Mouse (Mus musculus): ENCODE measurements around the gene Cs.

Cs gene

GRCm38 (mm10) chr10:128400338-128400737, 62.8 kb downstream of the Cs start:
- Histone ChIP-seq H3K4me1 (replicated peaks; ENCODE audit: low read depth, low read length) (peaks cover 36% of the 10 kb centered on the region), H3K4me3 (replicated peaks; ENCODE audit: low read length) (peak overlapping the region; percentile 24), H3K27me3 (ENCODE audit: insufficient read depth, low read length) (peaks cover 3% of the 10 kb centered on the region; the same call in 1 of the 2 replicates), H3K36me3 (ENCODE audit: insufficient read depth, low read length) (peaks cover 46% of the 10 kb centered on the region), H3K9me3 (ENCODE audit: low read length) (no peaks in the 10 kb centered on the region)
- no peak for TF ChIP-seq NANOG (IDR thresholded peaks at IDR 0.05; ENCODE audit: borderline replicate concordance, low read length)
- TF ChIP-seq CTCF (conservative IDR thresholded peaks at IDR 0.05; ENCODE audit: low read length) = no peak
- no peak for TF ChIP-seq POU5F1 (IDR thresholded peaks at IDR 0.05; ENCODE audit: borderline replicate concordance, low read length)

- Histone ChIP-seq H3K4me3 (replicated peaks; ENCODE audit: low read length) (peak within 1 kb of the TSS; percentile 24), H3K27me3 (ENCODE audit: insufficient read depth, low read length) (peaks cover 3% of the 10 kb centered on the region; the same call in 1 of the 2 replicates), H3K4me1 (replicated peaks; ENCODE audit: low read depth, low read length) (peaks cover 29% of the 10 kb centered on the region), H3K36me3 (ENCODE audit: insufficient read depth, low read length) (peaks cover 46% of the 10 kb centered on the region), H3K9me3 (ENCODE audit: low read length) (no peaks in the 10 kb centered on the region)
- TF ChIP-seq NANOG (IDR thresholded peaks at IDR 0.05; ENCODE audit: borderline replicate concordance, low read length) (no peak), POU5F1 (IDR thresholded peaks at IDR 0.05; ENCODE audit: borderline replicate concordance, low read length) (no peak), CTCF (conservative IDR thresholded peaks at IDR 0.05; ENCODE audit: low read length) (no peak)
Observed at GRCm38 (mm10) chr10:128401056-128401455, 63.5 kb downstream of the Cs start, which contains the start of gene Slc39a5. Gene Slc39a5 (minus strand): TSS chr10:128401229.

- TF ChIP-seq NANOG (IDR thresholded peaks at IDR 0.05; ENCODE audit: borderline replicate concordance, low read length) = no peak
- TF ChIP-seq POU5F1 (IDR thresholded peaks at IDR 0.05; ENCODE audit: borderline replicate concordance, low read length) = no peak
- TF ChIP-seq CTCF (conservative IDR thresholded peaks at IDR 0.05; ENCODE audit: low read length) = no peak
- peaks cover 46% of the 10 kb centered on the region for H3K36me3 ChIP-seq (ENCODE audit: insufficient read depth, low read length)
- H3K4me1 ChIP-seq (replicated peaks; ENCODE audit: low read depth, low read length) = peaks cover 28% of the 10 kb centered on the region
- peaks cover 3% of the 10 kb centered on the region; the same call in 1 of the 2 replicates for H3K27me3 ChIP-seq (ENCODE audit: insufficient read depth, low read length)
- no peaks in the 10 kb centered on the region for H3K9me3 ChIP-seq (ENCODE audit: low read length)
- H3K4me3 ChIP-seq (replicated peaks; ENCODE audit: low read length) = no peak overlapping the region
Observed at GRCm38 (mm10) chr10:128401638-128402037, 64.1 kb downstream of the Cs start.

- H3K36me3 ChIP-seq (ENCODE audit: insufficient read depth, low read length) = peaks cover 57% of the 10 kb centered on the region
- H3K9me3 ChIP-seq (ENCODE audit: low read length) = no peaks in the 10 kb centered on the region
- TF ChIP-seq NANOG (IDR thresholded peaks at IDR 0.05; ENCODE audit: borderline replicate concordance, low read length) = no peak
- TF ChIP-seq CTCF (conservative IDR thresholded peaks at IDR 0.05; ENCODE audit: low read length) = no peak
- no peak for TF ChIP-seq POU5F1 (IDR thresholded peaks at IDR 0.05; ENCODE audit: borderline replicate concordance, low read length)
- H3K27me3 ChIP-seq (ENCODE audit: insufficient read depth, low read length) = no peaks in the 10 kb centered on the region
- peaks cover 35% of the 10 kb centered on the region for H3K4me1 ChIP-seq (replicated peaks; ENCODE audit: low read depth, low read length)
- no peak overlapping the region for H3K4me3 ChIP-seq (replicated peaks; ENCODE audit: low read length)
Observed at GRCm38 (mm10) chr10:128403931-128404330, 66.4 kb downstream of the Cs start.

GRCm38 (mm10) chr10:128408591-128409535, 71.3 kb downstream of the Cs start:
- Histone ChIP-seq H3K9me3 (ENCODE audit: low read length) (no peaks in the 10 kb centered on the region), H3K4me3 (replicated peaks; ENCODE audit: low read length) (peak overlapping the region; percentile 92), H3K4me1 (replicated peaks; ENCODE audit: low read depth, low read length) (peaks cover 49% of the 10 kb centered on the region), H3K27me3 (ENCODE audit: insufficient read depth, low read length) (no peaks in the 10 kb centered on the region), H3K36me3 (ENCODE audit: insufficient read depth, low read length) (peaks cover 43% of the 10 kb centered on the region)
- TF ChIP-seq NANOG (IDR thresholded peaks at IDR 0.05; ENCODE audit: borderline replicate concordance, low read length) = no peak
- TF ChIP-seq CTCF (conservative IDR thresholded peaks at IDR 0.05; ENCODE audit: low read length) = no peak
- no peak for TF ChIP-seq POU5F1 (IDR thresholded peaks at IDR 0.05; ENCODE audit: borderline replicate concordance, low read length)

- Histone ChIP-seq H3K27me3 (ENCODE audit: insufficient read depth, low read length) (no peaks in the 10 kb centered on the region), H3K9me3 (ENCODE audit: low read length) (no peaks in the 10 kb centered on the region), H3K4me3 (replicated peaks; ENCODE audit: low read length) (peak overlapping the region; percentile 95), H3K36me3 (ENCODE audit: insufficient read depth, low read length) (peaks cover 51% of the 10 kb centered on the region), H3K4me1 (replicated peaks; ENCODE audit: low read depth, low read length) (peaks cover 59% of the 10 kb centered on the region)
- TF ChIP-seq POU5F1 (IDR thresholded peaks at IDR 0.05; ENCODE audit: borderline replicate concordance, low read length) (no peak), CTCF (conservative IDR thresholded peaks at IDR 0.05; ENCODE audit: low read length) (peak; percentile 76)
Observed at GRCm38 (mm10) chr10:128409692-128410559, 72.4 kb downstream of the Cs start.

GRCm38 (mm10) chr10:128410560-128410845, 73.0 kb downstream of the Cs start:
- Histone ChIP-seq H3K4me3 (replicated peaks; ENCODE audit: low read length) (peak overlapping the region; percentile 95), H3K36me3 (ENCODE audit: insufficient read depth, low read length) (peaks cover 53% of the 10 kb centered on the region), H3K4me1 (replicated peaks; ENCODE audit: low read depth, low read length) (peaks cover 61% of the 10 kb centered on the region), H3K27me3 (ENCODE audit: insufficient read depth, low read length) (no peaks in the 10 kb centered on the region), H3K9me3 (ENCODE audit: low read length) (no peaks in the 10 kb centered on the region)
- TF ChIP-seq POU5F1 (IDR thresholded peaks at IDR 0.05; ENCODE audit: borderline replicate concordance, low read length) (no peak), CTCF (conservative IDR thresholded peaks at IDR 0.05; ENCODE audit: low read length) (no peak), NANOG (IDR thresholded peaks at IDR 0.05; ENCODE audit: borderline replicate concordance, low read length) (no peak)
